Mouse (Mus musculus) adrenal gland, postnatal 36 days (tissue): ENCODE results near the gene Med20. TPM values are rescaled to one million over a fixed set of nuclear protein-coding genes. Genes with fewer than 3 reads are reported as not detected.

Source experiments
- DNase-seq, 2 experiments: peaks; one replicate each; pipeline ENCODE4 v3.0.0; 2021; ENCODE audit warnings: mixed read lengths in 1 of 2
- long read RNA-seq, 2 experiments: library from polyadenylated mRNA; stranded (forward); transcript quantifications; one replicate each; pipeline ENCODE4 v2.0.0; 2021; ENCODE audit warnings: borderline sequencing depth in 2 of 2
- total RNA-seq, 2 experiments: library from RNA; stranded (reverse); gene quantifications; 2 replicates each; pipeline ENCODE4 v1.2.3; 2021

Med20 gene
- 10 to 100 TPM; 39.5 to 40.0 TPM for total RNA-seq
- long read RNA-seq, experiment 1, transcript Med20-201 (4 exons, 2,054 nt), result major isoform, 96 of 108 reads
- long read RNA-seq, experiment 1, partial matches to known transcripts, result 3 of 108 reads
- long read RNA-seq, experiment 1, other reads (novel, unspliced or antisense), result 9 of 108 reads
- long read RNA-seq, experiment 2, transcript Med20-201 (4 exons, 2,054 nt), result major isoform, 20 of 22 reads
- long read RNA-seq, experiment 2, partial matches to known transcripts, result 0 of 22 reads
- long read RNA-seq, experiment 2, other reads (novel, unspliced or antisense), result 2 of 22 reads

GRCm38 (mm10) chr17:47610849-47611660, at the start of gene Med20, which contains the start of the genes Bysl and Gm20517:
TSS of gene Med20 (plus strand) at chr17:47611582.
TSS of gene Bysl (minus strand) at chr17:47611492.
TSS of gene Gm20517 (plus strand) at chr17:47611589.
- peak; percentile 98 for DNase-seq

DNA sequence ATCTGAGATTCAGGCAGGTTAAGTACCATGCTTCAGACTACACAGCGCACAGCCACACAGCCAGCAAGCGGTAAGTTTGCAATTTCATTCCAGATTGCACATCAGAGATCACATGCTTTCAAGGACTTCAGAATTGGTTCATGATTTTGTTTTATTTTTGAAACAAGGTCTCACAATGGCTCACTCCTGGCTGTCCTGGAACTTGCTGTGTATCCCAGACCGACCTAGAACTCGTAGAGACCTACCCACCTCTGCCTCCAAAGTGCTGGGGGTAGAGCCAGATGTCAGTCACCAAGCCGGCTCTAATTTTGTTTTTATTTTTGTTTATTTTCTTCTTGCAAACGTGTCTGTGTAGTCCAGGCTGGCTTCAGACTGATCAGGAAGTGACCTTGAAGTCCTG, 48.5 kb upstream of the Med20 start:
- peak in 1 of 2 experiments; percentile 36 for DNase-seq

GRCm38 (mm10) chr17:47564612-47565011, 46.8 kb upstream of the Med20 start:
- no peak for DNase-seq

DNA sequence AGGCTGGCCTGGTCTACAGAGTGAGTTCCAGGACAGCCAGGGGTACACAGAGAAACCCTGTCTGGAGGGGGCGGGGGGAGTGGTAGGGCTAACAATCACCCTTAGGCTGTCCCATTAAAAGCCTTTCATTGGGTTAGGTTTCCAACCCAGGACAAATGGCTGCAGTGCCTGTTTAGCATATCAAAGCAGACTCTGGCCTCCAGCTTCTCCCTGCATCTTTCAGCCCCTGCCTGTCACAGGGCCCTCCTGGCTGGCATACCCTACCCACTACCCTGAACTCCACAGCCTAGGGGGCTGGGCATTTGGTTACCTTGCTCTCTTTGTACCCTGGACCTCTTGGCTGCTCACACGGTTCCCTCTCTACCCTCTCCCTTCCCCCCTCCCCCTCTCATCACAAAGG, 45.2 kb upstream of the Med20 start:
- no peak for DNase-seq

DNA sequence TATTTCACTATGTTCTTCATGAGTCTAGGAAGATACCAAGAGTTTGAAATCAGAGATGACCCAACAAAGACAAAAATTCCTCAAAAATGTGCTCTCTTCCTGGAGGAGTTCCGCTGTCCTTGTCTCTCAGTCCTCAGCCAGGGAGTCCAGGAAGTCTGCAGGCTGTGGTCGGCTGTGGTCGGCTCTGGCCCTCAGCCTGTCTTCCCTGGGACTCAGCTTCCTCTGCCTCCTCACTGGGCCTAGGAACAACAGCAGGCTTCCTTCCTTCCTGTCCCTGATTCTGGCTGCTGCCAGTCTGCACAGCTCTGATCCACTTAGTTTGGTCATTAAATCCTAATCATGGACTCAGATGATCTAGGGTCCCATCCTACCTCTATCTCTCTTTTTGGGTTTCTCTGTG, 44.1 kb upstream of the Med20 start:
- peak; percentile 43 to 48 for DNase-seq

- no peak for DNase-seq
Observed at GRCm38 (mm10) chr17:47568389-47568788, 43.0 kb upstream of the Med20 start.

GRCm38 (mm10) chr17:47568951-47569527, 42.3 kb upstream of the Med20 start:
- DNase-seq, result no peak

DNA sequence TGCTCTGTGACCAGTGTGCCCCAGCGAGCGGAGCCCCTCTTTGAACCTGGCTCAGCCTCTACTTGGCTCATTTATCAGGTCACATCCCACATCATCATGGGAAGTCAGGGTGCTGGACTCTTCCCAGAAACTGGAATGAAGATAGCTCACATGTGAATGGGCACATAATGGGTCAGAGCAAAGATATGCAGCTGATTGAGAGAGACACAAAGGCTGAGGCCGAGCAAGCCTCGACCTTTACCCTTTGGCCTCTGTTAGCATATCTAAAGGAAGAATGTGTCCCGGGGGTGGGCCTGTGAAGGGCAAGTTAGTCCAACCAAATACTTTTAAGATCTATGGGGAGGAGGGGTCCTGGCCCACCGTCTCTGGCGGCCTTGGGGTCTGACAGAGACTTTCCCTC, 39.8 kb upstream of the Med20 start:
- DNase-seq, result no peak

DNA sequence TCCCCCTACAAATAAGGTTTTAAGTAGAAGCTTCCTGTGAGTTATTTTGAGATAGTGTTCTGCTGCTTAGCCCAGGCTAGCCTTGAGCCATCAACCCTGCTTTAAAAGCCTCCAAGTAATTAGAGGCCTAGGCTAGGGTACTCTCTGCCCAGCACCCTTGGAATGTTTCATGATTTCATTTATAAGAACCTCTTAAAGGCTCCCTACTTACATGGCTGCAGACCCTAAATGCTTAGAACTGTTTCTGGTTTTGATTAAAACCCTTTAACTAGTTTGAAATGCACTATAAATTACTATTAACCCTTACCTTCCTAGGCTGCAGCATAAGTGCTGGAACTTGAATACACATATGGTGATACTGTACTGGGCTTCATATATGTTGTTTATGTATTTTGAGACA, 38.9 kb upstream of the Med20 start:
- DNase-seq, result no peak

DNA sequence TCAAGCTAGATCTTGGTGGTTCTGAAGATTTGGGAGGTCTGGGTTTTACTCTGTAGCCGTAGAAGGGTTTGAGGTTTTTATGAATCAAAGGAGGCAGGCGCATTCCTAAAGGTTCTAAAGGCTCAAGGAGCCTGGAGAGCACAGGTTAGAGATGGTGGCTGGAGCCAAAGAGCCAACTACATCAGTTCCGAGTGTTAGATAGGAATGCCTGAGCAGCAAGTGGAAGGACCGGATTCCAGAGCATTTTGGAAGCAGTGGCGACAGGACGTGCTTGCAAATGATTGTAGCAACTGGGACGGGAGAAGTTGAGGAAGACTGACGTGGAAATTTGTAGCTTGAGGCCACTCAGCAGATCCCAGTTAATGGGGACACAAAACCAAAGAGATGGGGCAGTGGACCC, 37.4 kb upstream of the Med20 start:
- DNase-seq, result no peak

GRCm38 (mm10) chr17:47574830-47575229, 36.6 kb upstream of the Med20 start:
- DNase-seq, result no peak

GRCm38 (mm10) chr17:47578655-47579054, 32.7 kb upstream of the Med20 start:
- peak; percentile 37 to 56 for DNase-seq

DNA sequence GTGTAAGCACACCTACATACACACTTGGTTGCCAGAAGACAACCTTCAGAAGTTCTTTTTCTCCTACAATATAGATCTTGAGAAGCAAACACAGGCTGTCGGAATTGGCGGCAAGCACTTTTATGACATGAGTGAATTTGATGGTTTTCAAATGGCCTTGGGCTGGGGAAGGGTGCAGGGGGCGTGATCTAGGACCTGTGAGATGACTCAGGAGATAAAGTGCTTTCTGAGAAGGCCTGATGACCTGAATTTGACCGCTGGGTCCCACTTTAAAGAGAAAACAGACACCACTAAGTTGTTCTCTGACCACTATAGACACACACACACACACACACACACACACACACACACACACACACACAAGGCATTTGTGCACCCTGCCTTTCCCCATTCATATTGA, 30.4 kb upstream of the Med20 start:
- peak; percentile 50 to 56 for DNase-seq

- no peak for DNase-seq
Observed at GRCm38 (mm10) chr17:47588517-47588916, 22.9 kb upstream of the Med20 start.

- no peak for DNase-seq
Observed at GRCm38 (mm10) chr17:47591073-47591472, 20.3 kb upstream of the Med20 start.

GRCm38 (mm10) chr17:47593215-47593853, 18.0 kb upstream of the Med20 start:
- peak; percentile 97 to 99 for DNase-seq

GRCm38 (mm10) chr17:47593854-47594182, 17.6 kb upstream of the Med20 start:
- no peak for DNase-seq

DNA sequence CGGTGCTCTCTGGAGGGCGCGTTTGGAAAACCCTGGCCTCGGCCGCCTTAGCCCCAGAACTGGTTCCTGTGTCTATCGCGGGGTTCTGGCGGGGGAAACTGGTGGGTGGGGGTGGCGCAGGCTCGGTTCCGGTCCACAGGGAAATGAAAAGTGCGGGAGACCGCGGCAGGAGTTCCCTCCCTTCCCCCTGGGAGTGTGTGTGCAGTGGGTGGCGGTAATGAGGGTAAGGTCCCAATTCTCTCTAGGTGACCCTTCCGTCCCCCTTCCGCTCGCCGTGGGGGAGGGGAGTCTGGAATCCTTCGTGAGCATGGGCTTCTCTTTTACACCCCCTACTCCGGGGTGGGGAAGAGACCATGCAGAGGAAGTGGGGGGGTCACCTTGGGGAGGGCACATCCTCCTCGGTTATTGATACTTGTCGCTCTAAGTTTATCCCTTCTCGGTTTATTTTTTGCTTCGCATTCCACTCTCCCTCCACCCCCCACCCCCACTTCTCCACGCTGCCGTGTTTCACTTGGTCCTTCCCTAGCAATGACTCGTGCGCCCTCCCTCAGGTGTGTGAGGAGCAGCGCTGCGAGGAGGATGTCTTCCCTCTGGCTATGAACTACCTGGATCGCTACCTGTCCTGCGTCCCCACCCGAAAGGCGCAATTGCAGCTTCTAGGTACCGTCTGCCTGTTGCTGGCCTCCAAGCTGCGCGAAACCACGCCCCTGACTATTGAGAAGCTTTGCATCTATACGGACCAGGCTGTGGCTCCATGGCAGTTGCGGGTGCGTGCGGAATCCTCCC, 17.0 kb upstream of the Med20 start:
- DNase-seq, result peak; percentile 56 to 63

DNA sequence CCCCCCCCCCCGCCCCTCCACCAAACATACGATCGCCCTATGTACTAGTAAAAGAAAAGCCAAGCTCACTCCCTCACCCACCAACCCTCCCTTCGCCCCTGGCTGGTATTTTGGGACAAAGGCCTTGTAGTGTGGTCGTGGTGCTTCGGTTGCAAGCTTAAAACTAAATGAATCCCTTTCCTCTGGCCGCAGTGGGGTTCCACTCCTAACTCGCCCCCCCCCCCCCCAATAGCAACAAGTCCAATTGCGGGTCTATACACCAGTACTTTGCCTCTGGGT, 16.5 kb upstream of the Med20 start:
- DNase-seq, result no peak

DNA sequence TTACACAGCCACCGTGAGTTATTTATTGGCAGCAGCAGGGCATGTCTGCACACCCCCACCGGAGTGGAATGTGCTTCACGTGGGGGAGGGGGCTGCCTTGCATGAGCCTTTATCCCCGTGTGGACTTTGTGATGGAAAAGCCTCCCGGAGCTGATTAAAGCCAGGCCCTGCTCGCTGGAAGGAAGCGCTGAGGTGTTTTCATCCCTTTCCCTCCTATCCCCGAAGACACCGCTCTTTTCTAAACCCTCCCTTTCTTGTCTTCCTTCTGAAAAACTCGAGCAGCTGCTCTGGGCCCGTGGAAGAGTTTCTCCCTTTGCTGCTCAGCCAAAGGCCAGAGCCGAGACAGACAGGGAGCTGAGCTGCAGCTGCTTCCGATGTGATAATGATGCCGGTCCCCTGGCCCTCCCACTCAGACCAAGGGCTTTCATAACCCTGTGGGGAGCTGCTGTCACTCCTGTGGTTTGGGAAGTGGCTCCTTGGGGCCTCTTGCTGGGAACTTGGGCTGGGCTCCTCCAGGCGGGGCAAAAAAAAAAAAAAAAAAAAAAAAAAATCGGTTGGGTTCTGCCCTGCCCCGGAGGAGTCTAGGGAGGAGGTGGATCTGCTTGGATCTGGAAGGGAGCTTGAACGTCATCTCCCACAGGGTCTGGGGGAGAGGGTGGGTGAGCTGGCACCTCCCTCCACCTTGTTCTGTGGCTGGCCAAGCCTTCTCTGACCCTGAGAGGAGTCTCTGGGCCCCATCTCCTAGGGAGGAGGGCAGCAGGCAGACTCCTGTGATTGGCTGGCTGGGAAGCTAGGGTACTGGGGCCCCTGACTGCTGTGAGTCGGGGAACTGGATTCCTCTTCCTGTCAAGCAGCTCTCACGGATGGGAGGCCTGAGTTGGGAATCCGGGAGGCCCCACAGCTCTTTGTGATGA, 15.9 kb upstream of the Med20 start:
- peak; percentile 71 to 77 for DNase-seq
